Mouse (Mus musculus) thymus, adult 18-20 months (tissue): ENCODE results near the gene Map4k1.

ENCODE experiments used
- DNase-seq, 2 experiments: peaks; one replicate each; pipeline ENCODE4 v3.0.0; 2022; ENCODE audit warnings: mixed read lengths in 2 of 2

The Map4k1 gene

DNA sequence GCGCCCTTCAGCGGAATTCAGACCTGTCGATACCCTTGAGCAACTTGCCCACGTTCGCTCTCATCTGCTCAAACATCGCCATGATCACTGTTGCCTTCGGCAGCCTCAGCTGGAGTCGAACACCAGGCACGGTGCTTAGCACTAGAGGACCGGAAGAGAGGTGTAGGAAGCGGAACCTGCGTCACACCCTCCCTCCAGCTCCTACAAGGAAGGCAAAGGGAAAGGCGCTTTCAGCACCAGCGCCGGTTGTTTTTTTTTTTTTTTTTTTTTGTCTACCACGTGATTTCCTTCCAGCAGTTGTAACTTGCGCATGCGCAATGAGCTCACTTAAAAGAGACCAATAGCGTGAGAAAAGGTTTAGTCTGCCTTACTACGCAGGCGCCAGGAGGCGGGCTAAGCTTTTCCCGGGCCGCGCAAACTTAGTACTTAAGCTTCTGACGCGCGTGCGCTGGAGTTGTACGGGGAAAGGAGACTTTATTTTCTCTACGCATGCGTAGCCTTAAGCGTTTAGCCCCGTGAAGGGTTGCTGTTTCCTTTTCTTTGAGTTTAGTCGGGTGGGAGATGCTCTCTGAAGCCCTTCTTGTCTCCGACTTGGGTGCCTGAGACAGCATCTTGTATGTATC lies at the start of gene Map4k1, which contains the start of gene Eif3k:
Gene Map4k1 (plus strand): TSS at position 400 of the 623 bp plus-strand sequence.
Gene Eif3k (minus strand): TSS at position 214 of the 623 bp plus-strand sequence.
- peak; percentile 95 to 98 for DNase-seq

DNA sequence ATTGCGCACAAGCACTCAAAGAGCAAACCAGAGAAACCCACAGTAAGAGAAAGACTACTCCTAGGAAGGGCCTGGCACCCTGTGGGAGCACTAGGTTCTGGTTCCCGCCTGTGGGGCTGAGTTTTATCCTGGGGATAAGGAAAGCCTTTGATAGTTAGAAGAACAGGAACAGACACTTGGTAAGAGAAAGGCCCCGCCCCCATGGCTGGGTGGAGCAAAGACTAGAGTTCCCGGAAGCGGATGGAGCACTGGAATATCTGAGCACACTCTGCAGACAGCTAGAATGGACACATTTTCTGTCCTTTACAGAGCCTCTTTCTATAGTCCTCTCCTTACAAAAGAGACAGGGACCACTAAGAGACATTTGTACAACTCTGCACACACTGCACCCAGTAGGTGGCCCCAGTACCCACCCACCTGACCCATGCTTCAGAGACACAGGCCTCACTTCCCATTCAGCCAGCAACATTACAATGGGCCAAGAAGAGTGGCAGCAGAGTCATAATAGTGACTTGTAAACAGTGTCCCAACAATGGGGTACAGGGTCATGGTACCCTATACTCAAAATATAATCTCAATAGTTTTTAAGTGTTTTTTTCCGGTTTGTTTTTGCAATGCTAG lies 49.3 kb upstream of the Map4k1 start:
- DNase-seq: no peak

DNA sequence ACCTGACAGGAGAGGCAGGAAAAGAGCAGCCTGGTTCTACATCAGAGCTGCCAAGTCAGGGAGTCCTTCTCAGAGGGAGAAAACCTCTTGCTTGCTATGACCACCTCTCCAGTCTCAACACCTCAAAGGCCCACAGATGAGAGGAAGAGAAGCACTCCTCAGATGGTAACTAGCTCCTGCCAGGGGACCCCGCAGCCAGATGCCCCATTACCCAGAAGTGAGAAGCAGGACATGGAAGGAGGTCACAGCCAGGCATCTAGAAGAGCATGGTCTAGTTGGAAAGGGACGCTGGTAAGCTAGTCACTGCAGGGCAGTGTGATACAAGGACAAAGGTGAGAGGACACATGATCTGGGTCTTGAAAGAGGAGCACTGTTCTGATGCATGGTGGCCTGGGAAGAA lies 48.0 kb upstream of the Map4k1 start:
- DNase-seq: no peak

DNA sequence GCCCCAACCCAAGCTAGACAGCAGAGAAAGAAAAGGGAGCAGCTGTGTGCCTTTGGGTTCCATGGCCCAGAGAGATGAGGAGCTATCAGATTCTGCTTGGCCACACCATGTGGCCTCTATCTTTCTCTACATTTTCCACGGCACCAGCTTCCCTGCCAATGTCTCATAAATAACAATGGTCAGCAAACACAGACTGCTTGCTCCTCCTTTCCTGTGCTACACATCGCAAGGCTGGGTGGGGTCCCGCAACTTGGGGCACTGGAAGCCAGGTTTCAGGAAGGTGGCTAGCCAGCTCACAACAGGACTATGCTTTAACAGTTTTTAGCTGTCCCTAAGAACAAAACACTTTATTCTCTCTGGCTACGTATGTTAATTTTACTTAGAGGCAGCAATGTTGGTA lies 45.1 kb upstream of the Map4k1 start:
- no peak for DNase-seq

DNA sequence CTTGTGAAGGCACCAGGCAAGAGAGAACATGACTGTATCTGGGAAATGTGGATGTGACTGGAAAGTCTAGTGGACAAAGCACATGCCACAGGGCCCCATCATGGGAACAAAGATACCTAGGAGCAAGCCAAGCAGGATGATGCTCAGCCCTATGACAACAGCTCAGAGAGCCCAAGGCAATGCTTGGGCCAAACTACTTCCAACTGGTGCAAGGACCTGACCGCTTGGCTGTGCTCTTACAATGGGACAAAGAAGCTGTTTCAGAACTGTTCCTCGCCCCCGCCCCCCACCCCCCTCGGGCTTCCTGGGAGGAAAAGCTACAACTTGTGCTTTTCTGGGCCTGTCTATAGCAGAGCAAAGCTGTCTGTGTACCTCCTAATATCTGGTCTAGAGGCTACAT lies 43.2 kb upstream of the Map4k1 start:
- DNase-seq: no peak

- no peak for DNase-seq
These were observed 42.2 kb upstream of the Map4k1 start for GRCm38 (mm10) chr7:28939418-28940183.

DNA sequence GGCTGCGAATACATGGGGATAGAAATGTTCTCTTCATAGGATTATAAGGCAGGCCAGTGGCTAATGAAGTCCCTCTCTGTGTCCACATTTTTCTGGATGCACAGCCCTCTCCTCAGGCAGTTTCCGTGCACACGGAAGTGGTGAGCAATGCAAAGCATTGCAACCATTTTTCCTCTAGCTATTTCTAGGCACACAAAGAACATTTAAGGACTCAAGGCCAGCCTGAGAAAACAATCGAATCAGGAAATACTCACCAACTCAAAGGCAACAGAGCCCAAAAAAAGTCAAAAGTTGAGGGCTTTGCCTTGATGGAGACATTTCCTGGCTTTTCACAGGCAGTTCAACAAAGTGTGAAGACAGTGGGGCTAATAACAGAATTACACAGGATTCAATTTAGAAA lies 40.7 kb upstream of the Map4k1 start:
- no peak for DNase-seq

GRCm38 (mm10) chr7:28941542-28941941 lies 40.3 kb upstream of the Map4k1 start:
- no peak for DNase-seq

DNA sequence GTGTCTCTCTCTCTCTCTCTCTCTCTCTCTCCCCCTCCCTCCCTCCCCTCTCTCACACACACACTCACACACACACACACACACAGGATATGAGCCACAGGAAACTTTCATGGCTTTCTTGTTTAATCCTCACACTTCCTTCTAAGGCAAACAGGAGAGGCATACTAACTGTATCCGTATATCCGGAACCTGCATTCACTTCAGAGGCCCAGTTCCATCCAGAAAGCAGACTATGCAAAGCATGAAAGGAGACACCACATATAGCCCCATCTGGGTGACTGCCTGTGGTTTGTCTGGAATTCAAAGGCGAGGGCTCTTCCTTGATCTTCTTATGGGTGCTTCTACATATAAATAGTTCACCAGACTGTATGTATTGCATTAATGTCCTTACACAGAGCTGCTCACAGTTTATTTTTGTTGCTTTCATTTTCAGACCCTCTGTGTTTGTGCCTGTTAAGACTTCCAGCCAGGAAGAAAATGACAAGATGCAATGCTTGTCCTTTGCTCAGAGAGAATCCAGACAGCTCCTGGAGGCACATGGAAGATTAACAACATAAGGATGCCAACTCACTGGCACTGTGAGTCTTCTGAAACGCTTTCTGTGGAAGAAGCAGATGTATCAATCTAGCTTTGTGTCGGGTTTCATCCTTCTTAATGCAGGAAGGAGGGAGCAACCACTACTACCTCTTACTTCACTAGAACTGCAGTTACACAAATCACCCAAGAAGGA lies 38.2 kb upstream of the Map4k1 start:
- DNase-seq: no peak

DNA sequence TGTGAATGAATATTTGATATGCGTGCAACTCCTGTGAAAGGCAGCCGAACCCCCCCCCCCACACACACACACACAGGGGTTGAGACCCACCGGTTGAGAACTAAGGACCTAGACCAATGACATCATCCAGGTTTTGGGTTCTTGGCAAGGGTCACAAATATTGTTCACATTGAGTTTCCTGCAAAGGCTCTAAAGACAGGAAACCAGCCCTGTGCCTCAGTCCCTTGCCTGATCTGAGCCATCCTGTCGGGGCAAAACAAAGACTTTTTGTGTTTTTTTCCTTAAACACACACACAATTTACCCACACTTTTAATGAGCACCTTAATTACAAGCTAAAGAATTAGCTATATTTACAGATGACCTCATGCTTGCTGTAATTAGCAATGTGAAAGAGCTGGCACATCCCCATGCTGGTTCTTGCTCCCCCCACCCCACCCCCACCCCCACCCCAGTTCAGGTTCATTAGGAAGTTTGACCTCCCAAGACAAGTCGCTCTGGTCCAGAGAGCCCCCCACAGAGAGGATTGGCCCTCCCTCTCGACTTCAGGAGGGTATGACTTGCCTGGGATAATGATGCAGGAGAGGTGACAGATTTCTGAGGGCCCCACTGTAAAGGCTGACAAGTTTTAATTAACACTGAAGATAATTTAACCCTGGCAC lies 37.0 kb upstream of the Map4k1 start:
- no peak for DNase-seq

- DNase-seq: no peak
These were observed 36.2 kb upstream of the Map4k1 start for GRCm38 (mm10) chr7:28945416-28946270.

DNA sequence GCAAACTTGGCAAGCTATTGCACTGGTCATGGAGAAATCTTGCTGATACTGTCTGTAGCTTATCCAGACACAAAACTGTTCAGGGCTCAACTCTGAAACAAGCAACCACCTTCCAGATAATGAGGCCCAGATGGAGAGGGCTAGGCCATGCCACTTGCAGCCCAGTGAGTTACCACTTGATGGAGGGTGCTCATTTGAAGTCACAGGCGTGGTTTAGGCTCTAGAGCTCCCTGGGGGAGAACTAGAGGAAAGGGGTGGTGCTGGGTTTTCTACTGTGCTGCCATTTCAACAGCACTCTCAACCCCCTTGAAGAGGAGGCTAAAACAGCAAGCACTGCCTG lies 35.6 kb upstream of the Map4k1 start:
- DNase-seq: no peak

DNA sequence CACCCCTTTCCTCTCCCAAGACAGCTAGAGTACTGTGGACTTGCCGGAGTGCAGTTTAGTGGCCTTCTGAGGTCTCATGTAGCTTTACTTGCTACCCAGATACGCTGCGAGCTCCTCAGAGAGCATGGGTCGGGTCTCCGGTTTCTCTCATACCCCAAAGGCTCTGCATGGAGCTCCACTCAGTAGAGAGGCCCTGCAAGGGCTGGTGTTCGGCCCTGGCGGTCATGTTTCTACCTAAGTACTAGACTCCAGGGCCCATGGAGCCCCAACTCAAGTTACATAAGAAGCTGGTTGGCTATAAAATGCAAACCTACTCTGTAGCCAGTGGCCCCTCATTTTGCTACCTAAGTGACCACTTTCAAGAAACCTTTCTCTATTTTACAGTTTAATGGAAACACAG lies 33.1 kb upstream of the Map4k1 start:
- no peak for DNase-seq

GRCm38 (mm10) chr7:28949298-28949697 lies 32.6 kb upstream of the Map4k1 start:
- no peak for DNase-seq

DNA sequence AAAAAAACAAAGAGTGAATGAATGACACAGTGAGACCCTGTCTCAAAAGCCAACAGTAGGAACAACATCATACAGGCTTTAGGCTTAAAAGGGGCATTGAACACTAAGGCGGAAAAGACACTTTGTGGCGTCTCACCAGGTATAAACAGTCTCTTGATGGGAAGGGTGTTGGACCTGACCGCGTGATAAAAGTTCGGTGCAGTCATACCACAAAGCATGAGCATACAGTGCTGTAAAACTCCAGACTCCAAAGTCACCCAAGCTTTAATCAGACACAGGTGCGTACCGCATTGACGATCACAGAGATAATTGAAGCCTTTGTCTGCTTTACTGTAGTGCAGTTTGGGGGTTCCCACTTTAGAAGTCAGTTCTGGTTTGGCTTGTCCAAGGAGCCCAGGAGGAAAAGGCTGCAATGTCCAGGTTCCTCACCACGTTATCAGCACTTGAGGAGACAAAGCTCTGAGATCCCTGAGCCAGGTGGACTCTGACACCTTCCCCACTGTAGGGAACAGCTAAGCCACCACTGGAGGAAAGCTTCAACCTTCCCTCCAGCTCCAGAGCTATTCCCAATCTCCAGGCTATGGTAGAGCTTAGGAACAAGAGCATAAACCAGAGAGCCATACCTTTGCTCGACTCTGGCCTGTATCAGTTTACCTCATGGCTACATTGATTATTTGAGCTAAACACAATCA lies 31.4 kb upstream of the Map4k1 start:
- no peak for DNase-seq

DNA sequence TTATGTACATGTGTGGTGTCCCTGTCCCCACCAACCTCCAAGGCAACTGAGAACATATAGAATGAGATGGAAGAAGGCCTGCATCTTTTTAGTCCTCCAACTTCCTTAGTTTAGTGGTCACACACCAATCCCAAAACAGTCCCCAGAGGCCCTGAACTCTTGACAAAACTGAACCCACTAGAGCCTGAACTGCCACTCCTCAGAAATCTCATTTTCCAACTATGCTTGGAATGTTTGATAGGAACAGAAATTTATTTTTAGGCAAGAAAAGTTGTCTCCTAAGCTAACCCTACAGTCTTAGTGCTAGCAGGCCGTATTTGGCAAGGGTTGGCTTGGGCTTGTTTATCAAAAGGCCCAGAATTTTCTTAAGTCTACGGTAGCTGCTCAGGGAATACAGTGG lies 30.1 kb upstream of the Map4k1 start:
- no peak for DNase-seq

- DNase-seq: no peak
These were observed 29.1 kb upstream of the Map4k1 start for GRCm38 (mm10) chr7:28952786-28953185.

DNA sequence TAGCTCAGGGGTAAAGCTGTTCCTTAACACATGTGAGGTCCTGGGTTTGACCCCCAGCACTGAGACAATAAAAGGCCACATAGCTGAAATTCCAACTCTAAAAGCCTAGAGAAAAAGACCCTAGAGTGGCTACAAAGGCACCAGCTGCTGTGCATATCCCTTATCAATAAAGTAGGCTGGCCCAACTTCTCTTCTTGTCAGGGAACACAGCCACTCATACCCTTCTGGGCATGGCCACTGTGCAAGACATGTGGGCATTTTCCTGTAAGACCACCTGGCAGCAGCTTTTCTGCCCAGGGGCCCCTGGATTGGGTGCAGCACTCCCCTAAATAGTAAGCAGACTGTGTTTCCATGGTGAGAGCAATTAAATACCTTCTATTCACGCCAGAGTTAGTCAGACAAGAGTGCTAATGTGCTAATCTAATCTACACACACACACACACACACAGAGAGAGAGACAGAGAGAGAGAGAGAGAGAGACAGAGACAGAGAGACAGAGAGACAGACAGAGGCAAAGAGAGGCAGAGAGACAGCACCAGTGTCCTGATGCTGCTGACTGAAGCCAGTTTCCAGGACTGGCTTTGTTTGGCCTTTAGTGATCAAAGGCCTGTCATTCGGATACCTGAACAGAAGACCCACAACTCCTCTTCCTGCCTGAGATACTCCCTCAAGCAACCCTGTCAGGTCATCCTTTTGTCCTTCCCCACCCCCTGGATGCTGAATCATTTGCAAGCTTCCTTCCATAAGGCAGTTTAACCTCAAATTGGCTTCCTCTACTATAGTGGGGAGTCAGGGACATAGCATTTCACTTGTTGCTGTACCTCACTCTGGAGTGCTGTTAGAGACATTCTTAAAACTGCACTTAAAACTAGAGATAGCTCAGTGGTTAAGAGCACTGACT lies 28.1 kb upstream of the Map4k1 start:
- DNase-seq: no peak

DNA sequence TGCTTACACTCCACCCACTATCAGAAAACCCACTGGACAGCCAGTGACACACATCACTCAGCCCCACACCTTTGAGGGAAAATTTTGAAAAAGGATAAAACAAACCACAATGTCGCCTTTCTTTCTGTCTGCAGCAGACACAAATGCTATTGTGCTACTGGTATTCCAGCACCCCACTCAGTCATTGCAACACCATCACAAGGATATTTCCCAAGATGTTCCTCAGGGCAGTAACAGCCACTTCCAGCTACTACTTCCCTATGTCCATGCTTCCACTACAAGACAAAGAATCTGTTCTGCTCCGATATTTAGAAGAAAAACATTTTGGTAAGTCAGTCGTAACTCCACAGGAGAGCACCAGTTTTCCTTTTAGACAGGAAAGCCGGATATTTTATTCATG lies 27.1 kb upstream of the Map4k1 start:
- DNase-seq: no peak

- no peak for DNase-seq
These were observed 26.5 kb upstream of the Map4k1 start for GRCm38 (mm10) chr7:28955295-28955897.
